Mouse (Mus musculus) kidney, embryonic 16.5 days (tissue): ENCODE measurements at regions not wholly inside any gene's neighbourhood (a gene's known extent, or its start where the extent isn't known, plus 50 kb on each side); places are given as distances from the start of the nearest gene placed in this dataset.

Experiments used
- ATAC-seq: fragments of 200-750 bp; cut with Nextera tagmentation; 2 replicates; pipeline ENCODE4 v1.8.0; 2017; ENCODE audit warnings: moderate TSS enrichment; ENCODE audit not compliant: low FRiP score, low TSS enrichment
- H3K27ac ChIP-seq: fragments of 300-500 bp; sonication (generic); 2 replicates; pipeline ENCODE4 v1.5.1; 2014; ENCODE audit warnings: low read length
- H3K27me3 ChIP-seq: fragments of 300-500 bp; sonication (generic); 2 replicates; pipeline ENCODE4 v1.6.1; 2014; ENCODE audit warnings: low read length, control low read depth, mixed read lengths; ENCODE audit not compliant: insufficient read depth
- H3K36me3 ChIP-seq: fragments of 300-500 bp; sonication (generic); 2 replicates; pipeline ENCODE4 v1.6.1; 2014; ENCODE audit warnings: low read length, control low read depth, mixed read lengths; ENCODE audit not compliant: insufficient read depth
- H3K4me1 ChIP-seq: fragments of 300-500 bp; sonication (generic); 2 replicates; pipeline ENCODE4 v1.6.1; 2014; ENCODE audit warnings: low read length, control low read depth, mixed read lengths; ENCODE audit not compliant: insufficient read depth
- H3K4me2 ChIP-seq: fragments of 300-500 bp; sonication (generic); replicated peaks from 2 replicates; pipeline ENCODE4 v1.6.1; 2014; ENCODE audit warnings: low read depth, low read length
- H3K4me3 ChIP-seq: fragments of 300-500 bp; sonication (generic); 2 replicates; pipeline ENCODE4 v1.5.1; 2014; ENCODE audit warnings: mild to moderate bottlenecking, low read length
- H3K9ac ChIP-seq: fragments of 300-500 bp; sonication (generic); replicated peaks from 2 replicates; pipeline ENCODE4 v1.6.1; 2014; ENCODE audit warnings: low read length
- H3K9me3 ChIP-seq: fragments of 300-500 bp; sonication (generic); 2 replicates; pipeline ENCODE4 v1.6.1; 2016; ENCODE audit warnings: low read length, control low read depth
- WGBS: fragments of 180-500 bp; shearing (Covaris S2); extraction: QIAGEN DNeasy Blood & Tissue Kit; methylation state at CpG from one replicate; pipeline ENCODE4 v1.1.7; 2014; 5-methylcytosine and 5-hydroxymethylcytosine counted together

- H3K27ac ChIP-seq: no peak overlapping the region
- no peak for ATAC-seq
- no peak overlapping the region for H3K9ac ChIP-seq
- H3K4me2 ChIP-seq: no peak overlapping the region
- WGBS: 78% methylated on average over 3 of the region's 3 CpGs
- H3K36me3 ChIP-seq: no peaks in the 10 kb centered on the region
- no peak overlapping the region for H3K4me3 ChIP-seq
- no peaks in the 10 kb centered on the region for H3K9me3 ChIP-seq
- H3K4me1 ChIP-seq: no peaks in the 10 kb centered on the region
- no peaks in the 10 kb centered on the region for H3K27me3 ChIP-seq
Measured at GRCm38 (mm10) chr7:96095752-96096151, 75.3 kb upstream of the Tenm4 start.

- 85% methylated on average over 5 of the region's 5 CpGs for WGBS
- ATAC-seq: no peak
- no peak overlapping the region for H3K27ac ChIP-seq
Measured at GRCm38 (mm10) chr7:96098686-96099376, 72.2 kb upstream of the Tenm4 start.

GRCm38 (mm10) chr7:96102727-96103126, 68.3 kb upstream of the Tenm4 start:
- Histone ChIP-seq H3K27ac (no peak overlapping the region), H3K4me1 (0 out of 2 replicates have a peak, but pooled peaks cover 3% of the 10 kb centered on the region), H3K9ac (no peak overlapping the region), H3K9me3 (no peaks in the 10 kb centered on the region), H3K36me3 (no peaks in the 10 kb centered on the region), H3K4me3 (no peak overlapping the region), H3K4me2 (no peak overlapping the region), H3K27me3 (no peaks in the 10 kb centered on the region)
- peak; percentile 65; the same call in 1 of the 2 replicates for ATAC-seq
- WGBS: 14% methylated on average over 6 of the region's 6 CpGs

More at GRCm38 (mm10) chr7:96098686-96099376, 72.2 kb upstream of the Tenm4 start:
- no peaks in the 10 kb centered on the region for H3K36me3 ChIP-seq
- no peak overlapping the region for H3K9ac ChIP-seq
- H3K9me3 ChIP-seq: no peaks in the 10 kb centered on the region
- H3K4me3 ChIP-seq: no peak overlapping the region
- H3K27me3 ChIP-seq: no peaks in the 10 kb centered on the region
- 0 out of 2 replicates have a peak, but pooled peaks cover 3% of the 10 kb centered on the region for H3K4me1 ChIP-seq
- no peak overlapping the region for H3K4me2 ChIP-seq

GRCm38 (mm10) chr7:96108768-96109167, 62.3 kb upstream of the Tenm4 start:
- Histone ChIP-seq H3K4me2 (no peak overlapping the region), H3K27ac (no peak overlapping the region), H3K9me3 (no peaks in the 10 kb centered on the region), H3K4me3 (no peak overlapping the region), H3K9ac (no peak overlapping the region), H3K36me3 (no peaks in the 10 kb centered on the region), H3K27me3 (no peaks in the 10 kb centered on the region), H3K4me1 (no peaks in the 10 kb centered on the region)
- no peak for ATAC-seq
- WGBS: 67% methylated on average over 2 of the region's 2 CpGs

GRCm38 (mm10) chr7:96120142-96120541, 50.9 kb upstream of the Tenm4 start:
- H3K9ac ChIP-seq: no peak overlapping the region
- H3K9me3 ChIP-seq: no peaks in the 10 kb centered on the region
- no peak for ATAC-seq
- no peaks in the 10 kb centered on the region for H3K36me3 ChIP-seq
- WGBS: 83% methylated on average over 8 of the region's 8 CpGs
- no peak overlapping the region for H3K4me3 ChIP-seq
- H3K27me3 ChIP-seq: no peaks in the 10 kb centered on the region
- H3K4me1 ChIP-seq: no peaks in the 10 kb centered on the region
- no peak overlapping the region for H3K27ac ChIP-seq
- no peak overlapping the region for H3K4me2 ChIP-seq
